Mouse (Mus musculus) hindbrain, postnatal 0 days (tissue): ENCODE data around the gene Slc35a2. TPM values are rescaled to one million over a fixed set of nuclear protein-coding genes. Genes with fewer than 3 reads are reported as not detected.
A peak's percentile ranks its signal among the peaks of the same experiment; 100 is the strongest.

ENCODE experiments used
- ATAC-seq: fragments of 200-750 bp; cut with Nextera tagmentation; 2 replicates; pipeline ENCODE4 v1.8.0; 2017; ENCODE audit warnings: mild to moderate bottlenecking, moderate TSS enrichment, moderate library complexity
- DNase-seq: peaks from one replicate; pipeline ENCODE4 v3.0.0-alpha.2; 2015; ENCODE audit warnings: low spot score
- H3K27ac ChIP-seq: fragments of 300-500 bp; sonication (generic); 2 replicates; pipeline ENCODE4 v1.5.1; 2014; ENCODE audit warnings: mild to moderate bottlenecking
- H3K27me3 ChIP-seq: fragments of 300-500 bp; sonication (generic); 2 replicates; pipeline ENCODE4 v1.6.1; 2014; ENCODE audit warnings: low read length, mixed read lengths; ENCODE audit not compliant: insufficient read depth
- H3K36me3 ChIP-seq: fragments of 300-500 bp; sonication (generic); 2 replicates; pipeline ENCODE4 v1.6.1; 2014; ENCODE audit warnings: low read length, mixed read lengths; ENCODE audit not compliant: insufficient read depth
- H3K4me1 ChIP-seq: fragments of 300-500 bp; sonication (generic); 2 replicates; pipeline ENCODE4 v1.6.1; 2014; ENCODE audit warnings: antibody characterized with exemption, low read length, mixed read lengths; ENCODE audit not compliant: insufficient read depth
- H3K4me2 ChIP-seq: fragments of 300-500 bp; sonication (generic); 2 replicates; pipeline ENCODE4 v1.6.1; 2014; ENCODE audit warnings: low read depth, mild to moderate bottlenecking, low read length, moderate library complexity, mixed read lengths
- H3K4me3 ChIP-seq: fragments of 300-500 bp; sonication (generic); 2 replicates; pipeline ENCODE4 v1.5.1; 2014; ENCODE audit warnings: low read length
- H3K9ac ChIP-seq: fragments of 300-500 bp; sonication (generic); replicated peaks from 2 replicates; pipeline ENCODE4 v1.6.1; 2014; ENCODE audit warnings: mild to moderate bottlenecking, low read length, moderate library complexity, mixed read lengths
- H3K9me3 ChIP-seq: fragments of 300-500 bp; sonication (generic); 2 replicates; pipeline ENCODE4 v1.6.1; 2016; ENCODE audit warnings: low read length, mixed read lengths
- CTCF ChIP-seq: IDR thresholded peaks from 2 replicates; pipeline ENCODE4 v1.5.1; 2016; ENCODE audit warnings: antibody characterized with exemption, control low read depth, low read depth
- WGBS: fragments of 180-500 bp; shearing (Covaris S2); extraction: QIAGEN DNeasy Blood & Tissue Kit; methylation state at CpG from one replicate; pipeline ENCODE4 v1.1.7; 2014; 5-methylcytosine and 5-hydroxymethylcytosine counted together
- polyA plus RNA-seq: library from polyadenylated mRNA; unstranded; fragments of >200 nt; fragmentation: Nextera tagmentation; extraction: Ambion mirVana; gene quantifications from 2 replicates; pipeline ENCODE4 v1.2.1, GENCODE M21; 2015
- total RNA-seq: library from RNA; depleted of rRNA; stranded (reverse); fragments of >200 nt; gene quantifications from 2 replicates; pipeline ENCODE4 v1.2.3, GENCODE M21; 2014

Slc35a2 gene
- total and polyA plus RNA-seq, 2 experiments from 2014 or later, result 46.2 to 61.0 TPM

GRCm38 (mm10) chrX:7919601-7920383 is 36.0 kb downstream of the Slc35a2 start, which contains the start of gene Pcsk1n:
Gene Pcsk1n, plus strand, starts transcription at chrX:7919822.
- peak; percentile 87 for DNase-seq
- Histone ChIP-seq H3K27ac (peak within 1 kb of the TSS; percentile 84), H3K9me3 (no peaks in the 10 kb centered on the region), H3K36me3 (no peaks in the 10 kb centered on the region), H3K9ac (peak within 1 kb of the TSS; percentile 61), H3K4me2 (peak within 1 kb of the TSS; percentile 56), H3K27me3 (no peaks in the 10 kb centered on the region), H3K4me1 (no peaks in the 10 kb centered on the region), H3K4me3 (peak within 1 kb of the TSS; percentile 44)
- WGBS, result 20% methylated on average over 39 of the region's 40 CpGs
- TF ChIP-seq CTCF, result no peak
- peak; percentile 92 for ATAC-seq

DNA sequence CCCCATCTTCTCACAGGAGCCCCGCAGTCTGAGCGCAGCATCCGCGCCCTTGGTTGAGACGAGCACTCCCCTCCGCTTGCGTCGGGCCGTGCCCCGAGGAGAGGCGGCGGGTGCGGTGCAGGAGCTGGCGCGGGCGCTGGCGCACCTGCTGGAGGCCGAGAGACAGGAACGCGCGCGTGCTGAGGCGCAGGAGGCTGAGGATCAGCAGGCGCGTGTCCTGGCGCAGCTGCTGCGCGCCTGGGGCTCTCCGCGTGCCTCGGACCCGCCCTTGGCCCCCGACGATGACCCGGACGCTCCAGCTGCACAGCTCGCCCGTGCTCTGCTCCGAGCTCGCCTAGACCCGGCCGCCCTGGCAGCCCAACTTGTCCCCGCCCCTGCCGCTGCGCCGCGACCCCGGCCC is 38.2 kb downstream of the Slc35a2 start:
- Histone ChIP-seq H3K27me3 (no peaks in the 10 kb centered on the region), H3K27ac (peak overlapping the region; percentile 15), H3K9ac (peak overlapping the region; percentile 45), H3K4me3 (peak overlapping the region; percentile 44), H3K9me3 (no peaks in the 10 kb centered on the region), H3K36me3 (no peaks in the 10 kb centered on the region), H3K4me2 (peak overlapping the region; percentile 56), H3K4me1 (no peaks in the 10 kb centered on the region)
- no peak; the same call in 1 of the 2 replicates for ATAC-seq
- peak; percentile 27 for DNase-seq
- TF ChIP-seq CTCF, result no peak
- WGBS, result 20% methylated on average over 47 of the region's 48 CpGs

- H3K27me3 ChIP-seq, result no peaks in the 10 kb centered on the region
- WGBS, result 77% methylated on average over 6 of the region's 6 CpGs
Observed at GRCm38 (mm10) chrX:7926266-7926665, 42.4 kb downstream of the Slc35a2 start.

GRCm38 (mm10) chrX:7927116-7927515 is 43.3 kb downstream of the Slc35a2 start:
- WGBS, result 36% methylated on average over 10 of the region's 10 CpGs
- H3K9ac ChIP-seq, result no peak overlapping the region
- no peaks in the 10 kb centered on the region; the same call in 1 of the 2 replicates for H3K36me3 ChIP-seq
- no peak overlapping the region for H3K27ac ChIP-seq
- H3K4me1 ChIP-seq, result no peaks in the 10 kb centered on the region
- H3K4me3 ChIP-seq, result no peak overlapping the region
- TF ChIP-seq CTCF, result no peak
- H3K9me3 ChIP-seq, result no peaks in the 10 kb centered on the region
- ATAC-seq, result no peak
- H3K27me3 ChIP-seq, result no peaks in the 10 kb centered on the region
- no peak overlapping the region for H3K4me2 ChIP-seq
- DNase-seq, result no peak

More at GRCm38 (mm10) chrX:7926266-7926665, 42.4 kb downstream of the Slc35a2 start:
- Histone ChIP-seq H3K4me3 (no peak overlapping the region), H3K9me3 (no peaks in the 10 kb centered on the region), H3K27ac (no peak overlapping the region), H3K9ac (no peak overlapping the region), H3K4me2 (no peak overlapping the region), H3K4me1 (no peaks in the 10 kb centered on the region), H3K36me3 (no peaks in the 10 kb centered on the region; the same call in 1 of the 2 replicates)
- DNase-seq (no peak), ATAC-seq (no peak)
- no peak for TF ChIP-seq CTCF

GRCm38 (mm10) chrX:7928270-7928790 is 44.5 kb downstream of the Slc35a2 start, which contains the start of gene Eras:
Gene Eras, minus strand, starts transcription at chrX:7928607.
- WGBS, result 23% methylated on average over 19 of the region's 19 CpGs
- no peak for DNase-seq

DNA sequence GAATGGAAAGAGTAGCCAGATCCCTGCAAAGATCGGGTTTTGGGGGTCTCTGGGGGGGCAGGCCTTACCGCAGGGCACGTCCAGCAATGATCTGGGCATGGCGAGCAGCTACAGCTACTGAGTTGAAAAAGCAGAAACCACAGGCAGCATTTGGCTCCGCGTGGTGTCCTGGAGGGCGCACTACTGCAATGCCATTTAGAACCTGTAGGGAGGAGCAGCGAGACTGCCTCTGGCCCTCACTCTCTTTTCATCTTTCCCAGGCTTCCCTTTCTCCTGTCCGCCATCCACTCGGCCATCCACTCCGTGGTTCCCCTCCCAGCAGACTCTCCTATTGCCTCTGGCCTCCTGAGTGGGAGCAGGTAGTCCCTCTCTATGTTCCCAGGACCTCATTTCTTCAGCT is 53.0 kb downstream of the Slc35a2 start:
- Histone ChIP-seq H3K36me3 (no peaks in the 10 kb centered on the region; the same call in 1 of the 2 replicates), H3K9ac (no peak overlapping the region), H3K27ac (no peak overlapping the region), H3K27me3 (no peaks in the 10 kb centered on the region), H3K4me1 (no peaks in the 10 kb centered on the region), H3K4me2 (no peak overlapping the region), H3K4me3 (no peak overlapping the region), H3K9me3 (no peaks in the 10 kb centered on the region)
- 42% methylated on average over 11 of the region's 11 CpGs for WGBS
- peak; percentile 46 for TF ChIP-seq CTCF
- DNase-seq (no peak), ATAC-seq (no peak)

More at GRCm38 (mm10) chrX:7928270-7928790, 44.5 kb downstream of the Slc35a2 start, which contains the start of gene Eras:
- Histone ChIP-seq H3K9me3 (no peaks in the 10 kb centered on the region), H3K4me1 (no peaks in the 10 kb centered on the region), H3K4me2 (no peak within 1 kb of the TSS), H3K27me3 (no peaks in the 10 kb centered on the region), H3K9ac (no peak within 1 kb of the TSS), H3K36me3 (no peaks in the 10 kb centered on the region; the same call in 1 of the 2 replicates), H3K27ac (no peak within 1 kb of the TSS), H3K4me3 (no peak within 1 kb of the TSS)
- TF ChIP-seq CTCF, result no peak
- no peak for ATAC-seq
